Mouse (Mus musculus) spleen, adult 18-20 months (tissue): ENCODE data around the gene Arhgap9.
A peak's percentile ranks its signal among the peaks of the same experiment; 100 is the strongest.

Source experiments
- DNase-seq, 2 experiments: peaks; one replicate each; pipeline ENCODE4 v3.0.0; 2022; ENCODE audit warnings: mixed read lengths in 2 of 2

Gene Arhgap9

GRCm38 (mm10) chr10:127324495-127324894 lies 2.7 kb downstream of the Arhgap9 start:
- DNase-seq, result peak; percentile 75 to 80

GRCm38 (mm10) chr10:127325454-127326016 lies 3.8 kb downstream of the Arhgap9 start:
- no peak for DNase-seq

GRCm38 (mm10) chr10:127326017-127326801 lies 4.4 kb downstream of the Arhgap9 start:
- DNase-seq, result peak in 1 of 2 experiments; percentile 38

GRCm38 (mm10) chr10:127326828-127327227 lies 5.1 kb downstream of the Arhgap9 start:
- DNase-seq, result no peak

GRCm38 (mm10) chr10:127327461-127328145 lies 5.8 kb downstream of the Arhgap9 start:
- DNase-seq, result no peak

GRCm38 (mm10) chr10:127330212-127330611 lies 8.4 kb downstream of the Arhgap9 start:
- no peak for DNase-seq

- DNase-seq, result no peak
Observed at GRCm38 (mm10) chr10:127332211-127332874, 10.6 kb downstream of the Arhgap9 start.

GRCm38 (mm10) chr10:127333152-127333551 lies 11.4 kb downstream of the Arhgap9 start:
- DNase-seq, result no peak

GRCm38 (mm10) chr10:127335271-127335670 lies 13.5 kb downstream of the Arhgap9 start:
- DNase-seq, result no peak

- DNase-seq, result no peak
Observed at GRCm38 (mm10) chr10:127336952-127337351, 15.2 kb downstream of the Arhgap9 start.

GRCm38 (mm10) chr10:127337536-127338099 lies 15.9 kb downstream of the Arhgap9 start:
- DNase-seq, result no peak

GRCm38 (mm10) chr10:127338930-127339682 lies 17.3 kb downstream of the Arhgap9 start:
- DNase-seq, result peak; percentile 51 to 78

- no peak for DNase-seq
Observed at GRCm38 (mm10) chr10:127339683-127340576, 18.2 kb downstream of the Arhgap9 start.

- no peak for DNase-seq
Observed at GRCm38 (mm10) chr10:127340577-127341359, 19.0 kb downstream of the Arhgap9 start.

GRCm38 (mm10) chr10:127341360-127341690 lies 19.6 kb downstream of the Arhgap9 start:
- no peak for DNase-seq

GRCm38 (mm10) chr10:127341891-127342639 lies 20.3 kb downstream of the Arhgap9 start, which contains the start of gene Gli1:
Gene Gli1 (minus strand): TSS chr10:127341974.
- DNase-seq, result peak; percentile 56 to 77

- no peak for DNase-seq
Observed at GRCm38 (mm10) chr10:127343029-127343428, 21.3 kb downstream of the Arhgap9 start.

GRCm38 (mm10) chr10:127346173-127346572 lies 24.4 kb downstream of the Arhgap9 start:
- DNase-seq, result no peak

GRCm38 (mm10) chr10:127348957-127349356 lies 27.2 kb downstream of the Arhgap9 start:
- DNase-seq, result no peak
